Mouse (Mus musculus): ENCODE measurements around the gene Olfr1306. TPM values are rescaled to one million over a fixed set of nuclear protein-coding genes. Genes with fewer than 3 reads are reported as not detected.

Olfr1306 gene
- not detected in 2 replicates for polyA plus RNA-seq (2021; fragmentation: Nextera tagmentation)
- long read RNA-seq, experiment 1 = 0 reads
- long read RNA-seq, experiment 2 = 0 reads

GRCm38 (mm10) chr2:111916171-111916570 is at the start of gene Olfr1306:
Gene Olfr1306 (minus strand): TSS chr2:111916271.

GRCm38 (mm10) chr2:111964844-111965243 is 48.8 kb upstream of the Olfr1306 start, which contains the start of gene Olfr1308:
Gene Olfr1308 (minus strand): TSS chr2:111964944.

GRCm38 (mm10) chr2:111949340-111949739 is 33.3 kb upstream of the Olfr1306 start, which contains the start of gene Olfr1307:
Gene Olfr1307 (minus strand): TSS chr2:111949440.

GRCm38 (mm10) chr2:111877049-111877448 is 39.0 kb downstream of the Olfr1306 start, which contains the start of gene Olfr1305:
Gene Olfr1305 (minus strand): TSS chr2:111877149.

Other genes with a start within 250 kb of the Olfr1306 start
- gene Olfr1301, start 165.3 kb downstream of the Olfr1306 start, polyA plus RNA-seq (2021; fragmentation: Nextera tagmentation) = not detected in 2 replicates
- not detected in 2 replicates for gene Olfr1302, start 138.8 kb downstream of the Olfr1306 start, polyA plus RNA-seq (2021; fragmentation: Nextera tagmentation)
- gene Olfr1303, start 95.9 kb downstream of the Olfr1306 start, polyA plus RNA-seq (2021; fragmentation: Nextera tagmentation) = not detected in 2 replicates
- gene Olfr1305, start 39.1 kb downstream of the Olfr1306 start, polyA plus RNA-seq (2021; fragmentation: Nextera tagmentation) = not detected in 2 replicates
- gene Olfr1307, start 33.2 kb upstream of the Olfr1306 start, polyA plus RNA-seq (2021; fragmentation: Nextera tagmentation) = not detected in 2 replicates
- not detected in 2 replicates for gene Olfr1308, start 48.7 kb upstream of the Olfr1306 start, polyA plus RNA-seq (2021; fragmentation: Nextera tagmentation)
- gene Olfr1309, start 74.0 kb upstream of the Olfr1306 start, polyA plus RNA-seq (2021; fragmentation: Nextera tagmentation) = not detected in 2 replicates
- gene Olfr1310, start 96.4 kb upstream of the Olfr1306 start, polyA plus RNA-seq (2021; fragmentation: Nextera tagmentation) = not detected in 2 replicates
- not detected in 2 replicates for gene Olfr1311, start 108.1 kb upstream of the Olfr1306 start, polyA plus RNA-seq (2021; fragmentation: Nextera tagmentation)
- gene Olfr1312, start 134.0 kb upstream of the Olfr1306 start, polyA plus RNA-seq (2021; fragmentation: Nextera tagmentation) = not detected in 2 replicates
- gene Olfr1313, start 161.6 kb upstream of the Olfr1306 start, polyA plus RNA-seq (2021; fragmentation: Nextera tagmentation) = not detected in 2 replicates
- gene Olfr1314, start 180.5 kb upstream of the Olfr1306 start, polyA plus RNA-seq (2021; fragmentation: Nextera tagmentation) = not detected in 2 replicates
- gene Olfr1315-ps1, start 199.2 kb upstream of the Olfr1306 start, polyA plus RNA-seq (2021; fragmentation: Nextera tagmentation) = not detected in 2 replicates
- not detected in 2 replicates for gene Olfr1316, start 218.7 kb upstream of the Olfr1306 start, polyA plus RNA-seq (2021; fragmentation: Nextera tagmentation)
- gene Olfr1317, start 224.1 kb upstream of the Olfr1306 start, polyA plus RNA-seq (2021; fragmentation: Nextera tagmentation) = not detected in 2 replicates
- not detected in 2 replicates for gene Olfr1318, start 237.9 kb upstream of the Olfr1306 start, polyA plus RNA-seq (2021; fragmentation: Nextera tagmentation)